Mouse (Mus musculus) kidney, embryonic 14.5 days (tissue): Measurements from ENCODE around the gene Cacnb4. TPM values are rescaled to one million over a fixed set of nuclear protein-coding genes. Genes with fewer than 3 reads are reported as not detected.
A peak's percentile ranks its signal among the peaks of the same experiment; 100 is the strongest.

ENCODE experiments used
- ATAC-seq: fragments of 200-750 bp; cut with Nextera tagmentation; 2 replicates; pipeline ENCODE4 v1.8.0; 2017; ENCODE audit warnings: moderate number of reproducible peaks, mild to moderate bottlenecking, moderate TSS enrichment, moderate library complexity; ENCODE audit not compliant: low FRiP score, low TSS enrichment
- H3K27ac ChIP-seq: fragments of 300-500 bp; sonication (generic); 2 replicates; pipeline ENCODE4 v1.5.1; 2014; ENCODE audit warnings: low read depth, mild to moderate bottlenecking, low read length, moderate library complexity, mixed read lengths
- H3K27me3 ChIP-seq: fragments of 300-500 bp; sonication (generic); 2 replicates; pipeline ENCODE4 v1.6.1; 2014; ENCODE audit warnings: mild to moderate bottlenecking, low read length; ENCODE audit not compliant: control insufficient read depth, insufficient read depth
- H3K36me3 ChIP-seq: fragments of 300-500 bp; sonication (generic); 2 replicates; pipeline ENCODE4 v1.6.1; 2014; ENCODE audit warnings: low read length, mixed read lengths; ENCODE audit not compliant: control insufficient read depth, insufficient read depth
- H3K4me1 ChIP-seq: fragments of 300-500 bp; sonication (generic); 2 replicates; pipeline ENCODE4 v1.6.1; 2014; ENCODE audit warnings: low read length, mixed read lengths; ENCODE audit not compliant: control insufficient read depth, insufficient read depth
- H3K4me2 ChIP-seq: fragments of 300-500 bp; sonication (generic); replicated peaks from 2 replicates; pipeline ENCODE4 v1.6.1; 2014; ENCODE audit warnings: low read depth, mild to moderate bottlenecking, low read length
- H3K4me3 ChIP-seq: fragments of 300-500 bp; sonication (generic); 2 replicates; pipeline ENCODE4 v1.5.1; 2014; ENCODE audit warnings: mild to moderate bottlenecking, low read length
- H3K9ac ChIP-seq: fragments of 300-500 bp; sonication (generic); 2 replicates; pipeline ENCODE4 v1.6.1; 2014; ENCODE audit warnings: low read depth, mild to moderate bottlenecking, low read length, moderate library complexity
- H3K9me3 ChIP-seq: fragments of 300-500 bp; sonication (generic); 2 replicates; pipeline ENCODE4 v1.6.1; 2016; ENCODE audit warnings: low read length; ENCODE audit not compliant: control insufficient read depth
- WGBS: fragments of 180-500 bp; shearing (Covaris S2); extraction: QIAGEN DNeasy Blood & Tissue Kit; methylation state at CpG from one replicate; pipeline ENCODE4 v1.1.7; 2014; 5-methylcytosine and 5-hydroxymethylcytosine counted together
- polyA plus RNA-seq: library from polyadenylated mRNA; unstranded; fragments of >200 nt; fragmentation: Nextera tagmentation; extraction: Ambion mirVana; gene quantifications from 2 replicates; pipeline ENCODE4 v1.2.1, GENCODE M21; 2014

Cacnb4 gene
- polyA plus RNA-seq, 1 experiment from 2014 or later: 4.3 TPM

GRCm38 (mm10) chr2:52638226-52638625 is 38.4 kb downstream of the Cacnb4 start:
- no peak for ATAC-seq
- WGBS: 42% methylated on average over 4 of the region's 4 CpGs
- no peak overlapping the region for H3K27ac ChIP-seq
- H3K27me3 ChIP-seq: no peaks in the 10 kb centered on the region
- no peak overlapping the region for H3K4me2 ChIP-seq
- H3K4me1 ChIP-seq: no peaks in the 10 kb centered on the region
- H3K36me3 ChIP-seq: no peaks in the 10 kb centered on the region
- no peaks in the 10 kb centered on the region for H3K9me3 ChIP-seq
- H3K4me3 ChIP-seq: no peak overlapping the region
- H3K9ac ChIP-seq: no peak overlapping the region

DNA sequence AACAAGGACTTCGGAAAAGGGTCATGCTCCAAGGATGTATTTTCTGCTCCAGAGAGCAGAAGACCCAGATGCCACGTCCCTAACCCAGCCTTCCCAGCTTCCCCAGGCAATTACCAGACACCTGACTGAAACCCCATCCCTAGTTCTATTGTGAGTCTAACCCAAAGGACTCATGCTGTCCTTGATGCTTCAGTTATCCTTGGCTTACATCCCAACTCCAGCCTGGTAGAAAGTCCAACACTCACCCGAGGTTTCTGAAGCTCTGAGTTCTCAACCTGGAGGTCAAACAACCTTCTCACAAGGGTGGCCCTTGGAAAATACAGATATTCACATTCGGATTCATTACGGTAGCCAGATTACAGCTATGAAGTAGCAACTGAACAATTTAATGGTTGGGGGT is 40.6 kb downstream of the Cacnb4 start:
- Histone ChIP-seq H3K4me2 (no peak overlapping the region), H3K36me3 (no peaks in the 10 kb centered on the region), H3K9me3 (no peaks in the 10 kb centered on the region), H3K4me3 (no peak overlapping the region), H3K9ac (no peak overlapping the region), H3K27ac (no peak overlapping the region), H3K4me1 (no peaks in the 10 kb centered on the region), H3K27me3 (no peaks in the 10 kb centered on the region)
- 56% methylated on average over 5 of the region's 5 CpGs for WGBS
- ATAC-seq: no peak

DNA sequence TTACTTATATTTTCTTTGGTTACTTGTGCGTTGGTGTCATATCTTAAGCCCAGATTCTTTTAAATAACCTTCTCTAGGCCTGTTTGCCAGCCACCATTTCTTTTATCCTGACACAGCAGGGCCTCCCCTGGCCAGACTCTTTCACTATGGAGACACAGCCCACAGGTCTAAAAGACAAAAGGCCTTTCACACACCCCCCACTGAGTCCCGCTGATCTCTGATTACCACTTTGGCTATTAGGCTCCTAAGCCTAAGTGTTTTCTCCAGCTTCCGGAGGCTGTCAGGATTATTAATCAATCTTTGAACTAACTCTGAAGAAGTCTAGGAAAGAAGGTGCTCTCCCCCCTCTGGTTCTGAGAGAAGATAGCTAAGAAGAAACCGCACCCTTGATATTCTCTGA is 41.3 kb downstream of the Cacnb4 start:
- 15% methylated on average over 4 of the region's 4 CpGs for WGBS
- H3K4me3 ChIP-seq: no peak overlapping the region
- no peak overlapping the region for H3K4me2 ChIP-seq
- no peak overlapping the region for H3K9ac ChIP-seq
- H3K9me3 ChIP-seq: no peaks in the 10 kb centered on the region
- no peak overlapping the region for H3K27ac ChIP-seq
- no peak for ATAC-seq
- no peaks in the 10 kb centered on the region for H3K4me1 ChIP-seq
- no peaks in the 10 kb centered on the region for H3K36me3 ChIP-seq
- H3K27me3 ChIP-seq: no peaks in the 10 kb centered on the region

GRCm38 (mm10) chr2:52632880-52633279 is 43.8 kb downstream of the Cacnb4 start:
- WGBS: 9% methylated on average over 7 of the region's 7 CpGs
- no peak overlapping the region for H3K9ac ChIP-seq
- H3K27ac ChIP-seq: no peak overlapping the region
- H3K4me3 ChIP-seq: no peak overlapping the region
- no peaks in the 10 kb centered on the region for H3K4me1 ChIP-seq
- peak; percentile 62 for ATAC-seq
- no peaks in the 10 kb centered on the region for H3K27me3 ChIP-seq
- H3K9me3 ChIP-seq: no peaks in the 10 kb centered on the region
- no peak overlapping the region for H3K4me2 ChIP-seq
- no peaks in the 10 kb centered on the region for H3K36me3 ChIP-seq

DNA sequence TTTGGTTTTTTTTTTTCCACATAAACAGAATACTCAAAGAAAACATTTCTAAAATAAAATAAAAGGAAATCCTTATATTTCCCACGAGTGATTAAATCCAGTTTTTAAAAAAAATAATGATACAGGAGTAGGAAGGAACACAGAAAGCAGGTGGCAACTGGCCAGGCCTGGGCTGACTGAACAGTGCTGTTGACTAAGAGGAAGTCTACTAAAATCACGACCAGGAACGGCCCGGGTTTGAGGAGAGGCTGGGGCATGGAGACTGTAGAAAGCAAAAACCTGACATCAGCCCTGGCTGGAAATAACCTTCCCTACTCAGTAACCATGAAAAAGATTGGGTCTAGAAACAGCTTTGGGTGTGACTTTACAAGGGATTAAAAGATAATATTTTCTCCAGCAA is 48.4 kb downstream of the Cacnb4 start:
- H3K4me1 ChIP-seq: peaks cover 11% of the 10 kb centered on the region; the same call in 1 of the 2 replicates
- no peaks in the 10 kb centered on the region for H3K36me3 ChIP-seq
- no peak for ATAC-seq
- H3K4me2 ChIP-seq: no peak overlapping the region
- H3K27ac ChIP-seq: no peak overlapping the region
- H3K9me3 ChIP-seq: no peaks in the 10 kb centered on the region
- no peak overlapping the region for H3K9ac ChIP-seq
- no peak overlapping the region for H3K4me3 ChIP-seq
- WGBS: 77% methylated on average over 4 of the region's 4 CpGs
- H3K27me3 ChIP-seq: no peaks in the 10 kb centered on the region

GRCm38 (mm10) chr2:52626266-52626665 is 50.4 kb downstream of the Cacnb4 start:
- 96% methylated on average over 3 of the region's 3 CpGs for WGBS
- H3K27me3 ChIP-seq: no peaks in the 10 kb centered on the region
- no peak overlapping the region for H3K27ac ChIP-seq
- H3K36me3 ChIP-seq: no peaks in the 10 kb centered on the region
- no peak overlapping the region for H3K9ac ChIP-seq
- H3K9me3 ChIP-seq: no peaks in the 10 kb centered on the region
- no peak overlapping the region for H3K4me2 ChIP-seq
- no peak for ATAC-seq
- no peak overlapping the region for H3K4me3 ChIP-seq
- H3K4me1 ChIP-seq: peaks cover 11% of the 10 kb centered on the region; the same call in 1 of the 2 replicates

DNA sequence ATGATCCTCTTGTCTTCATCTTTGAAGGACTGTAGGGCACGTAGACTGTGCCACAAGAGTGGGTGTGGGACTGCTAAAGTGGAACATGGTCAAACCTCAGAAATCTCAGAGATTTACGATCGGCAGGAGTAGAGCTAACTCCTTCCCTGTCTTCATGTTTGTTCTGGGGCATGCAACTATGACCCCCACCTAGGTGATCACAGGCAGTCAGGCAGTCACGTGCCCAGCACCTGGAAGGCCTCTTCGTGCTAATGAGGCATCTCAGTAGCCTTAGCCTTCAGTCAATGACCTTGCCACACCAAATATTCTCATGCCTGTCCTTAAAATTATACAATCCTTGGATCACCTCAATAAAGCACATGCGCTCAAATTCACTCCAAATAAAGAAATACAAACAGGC is 50.9 kb downstream of the Cacnb4 start:
- no peak overlapping the region for H3K9ac ChIP-seq
- H3K4me3 ChIP-seq: no peak overlapping the region
- WGBS: 68% methylated on average over 6 of the region's 6 CpGs
- peaks cover 11% of the 10 kb centered on the region; the same call in 1 of the 2 replicates for H3K4me1 ChIP-seq
- H3K27me3 ChIP-seq: no peaks in the 10 kb centered on the region
- ATAC-seq: no peak
- H3K9me3 ChIP-seq: no peaks in the 10 kb centered on the region
- no peak overlapping the region for H3K27ac ChIP-seq
- no peaks in the 10 kb centered on the region for H3K36me3 ChIP-seq
- H3K4me2 ChIP-seq: no peak overlapping the region

GRCm38 (mm10) chr2:52623921-52624404 is 52.7 kb downstream of the Cacnb4 start:
- 44% methylated on average over 7 of the region's 7 CpGs for WGBS
- ATAC-seq: peak; percentile 41; the same call in 1 of the 2 replicates
- no peaks in the 10 kb centered on the region for H3K27me3 ChIP-seq
- no peaks in the 10 kb centered on the region for H3K36me3 ChIP-seq
- no peak overlapping the region for H3K4me2 ChIP-seq
- no peak overlapping the region for H3K4me3 ChIP-seq
- H3K4me1 ChIP-seq: peaks cover 11% of the 10 kb centered on the region; the same call in 1 of the 2 replicates
- H3K27ac ChIP-seq: no peak overlapping the region
- H3K9me3 ChIP-seq: no peaks in the 10 kb centered on the region
- H3K9ac ChIP-seq: no peak overlapping the region

GRCm38 (mm10) chr2:52623461-52623860 is 53.2 kb downstream of the Cacnb4 start:
- Histone ChIP-seq H3K4me3 (no peak overlapping the region), H3K27ac (no peak overlapping the region), H3K27me3 (no peaks in the 10 kb centered on the region), H3K9ac (no peak overlapping the region), H3K4me1 (peaks cover 15% of the 10 kb centered on the region; the same call in 1 of the 2 replicates), H3K9me3 (no peaks in the 10 kb centered on the region), H3K36me3 (no peaks in the 10 kb centered on the region), H3K4me2 (no peak overlapping the region)
- WGBS: 43% methylated on average over 4 of the region's 4 CpGs
- ATAC-seq: no peak
